Mouse (Mus musculus): ENCODE results near the gene Zfp51.
"Not testable (repeated sequence)": the region's sequence is repeated elsewhere in the genome, so short reads cannot be mapped to it uniquely, and the experiment has no call there.

Gene Zfp51

GRCm38 (mm10) chr17:21450138-21450704 is at the start of gene Zfp51:
Gene Zfp51 (plus strand): TSS chr17:21450374.
- peak; percentile 91 for DNase-seq (ENCODE audit: low spot score)

GRCm38 (mm10) chr17:21422664-21423599 is 27.2 kb upstream of the Zfp51 start, which contains the start of gene Zfp54:
Gene Zfp54 (plus strand): TSS chr17:21423227.
- DNase-seq (ENCODE audit: low spot score), result peak; percentile 47

- not testable (repeated sequence) for DNase-seq (ENCODE audit: low spot score)
These were observed 11.3 kb upstream of the Zfp51 start for GRCm38 (mm10) chr17:21438806-21439400.

GRCm38 (mm10) chr17:21449669-21450068 is 505 bp upstream of the Zfp51 start:
- DNase-seq (ENCODE audit: low spot score), result peak; percentile 42

- DNase-seq (ENCODE audit: low spot score), result no peak
These were observed 13.4 kb downstream of the Zfp51 start for GRCm38 (mm10) chr17:21463550-21463949.

GRCm38 (mm10) chr17:21472032-21472652 is 22.0 kb downstream of the Zfp51 start:
- no peak for DNase-seq (ENCODE audit: low spot score)

- no peak for DNase-seq (ENCODE audit: low spot score)
These were observed 22.6 kb downstream of the Zfp51 start for GRCm38 (mm10) chr17:21472653-21473307.

GRCm38 (mm10) chr17:21473362-21474190 is 23.4 kb downstream of the Zfp51 start:
- peak; percentile 24 for DNase-seq (ENCODE audit: low spot score)

GRCm38 (mm10) chr17:21474729-21475128 is 24.6 kb downstream of the Zfp51 start:
- not testable (repeated sequence) for DNase-seq (ENCODE audit: low spot score)

- DNase-seq (ENCODE audit: low spot score), result not testable (repeated sequence)
These were observed 25.1 kb downstream of the Zfp51 start for GRCm38 (mm10) chr17:21475290-21475689.

GRCm38 (mm10) chr17:21476351-21476750 is 26.2 kb downstream of the Zfp51 start:
- not testable (repeated sequence) for DNase-seq (ENCODE audit: low spot score)

GRCm38 (mm10) chr17:21478103-21478777 is 28.1 kb downstream of the Zfp51 start:
- not testable (repeated sequence) for DNase-seq (ENCODE audit: low spot score)

GRCm38 (mm10) chr17:21488760-21489499 is 38.8 kb downstream of the Zfp51 start, which contains the start of gene Zfp53:
Gene Zfp53 (plus strand): TSS chr17:21488998.
- peak; percentile 83 for DNase-seq (ENCODE audit: low spot score)

GRCm38 (mm10) chr17:21489500-21490001 is 39.4 kb downstream of the Zfp51 start:
- DNase-seq (ENCODE audit: low spot score), result no peak

- DNase-seq (ENCODE audit: low spot score), result no peak
These were observed 51.2 kb downstream of the Zfp51 start for GRCm38 (mm10) chr17:21501365-21501764.

- DNase-seq (ENCODE audit: low spot score), result no peak
These were observed 54.4 kb downstream of the Zfp51 start for GRCm38 (mm10) chr17:21504524-21504923.

- DNase-seq (ENCODE audit: low spot score), result no peak
These were observed 56.1 kb downstream of the Zfp51 start for GRCm38 (mm10) chr17:21506258-21506657.

GRCm38 (mm10) chr17:21509756-21510155 is 59.6 kb downstream of the Zfp51 start:
- no peak for DNase-seq (ENCODE audit: low spot score)

All from ovary, adult 18-20 months (tissue).